Mouse (Mus musculus) mammary gland, adult 2 months (tissue): ENCODE data around the gene Emp3. TPM values are rescaled to one million over a fixed set of nuclear protein-coding genes. Genes with fewer than 3 reads are reported as not detected.

Source experiments
- polyA plus RNA-seq: library from polyadenylated mRNA; depleted of rRNA; stranded (reverse); fragments of >200 nt; gene quantifications from 2 replicates; pipeline ENCODE4 v1.2.3, GENCODE M21; 2012; ENCODE audit warnings: low replicate concordance; rRNA removed

Emp3 gene
- polyA plus RNA-seq, result 335 and 341 TPM in 2 replicates

GRCm38 (mm10) chr7:45921242-45921621, at the start of gene Emp3:
TSS of gene Emp3 (minus strand) at chr7:45921404.

GRCm38 (mm10) chr7:45923762-45924428, 2.7 kb upstream of the Emp3 start, which contains the start of gene Ccdc114:
TSS of gene Ccdc114 (plus strand) at chr7:45924072.

DNA sequence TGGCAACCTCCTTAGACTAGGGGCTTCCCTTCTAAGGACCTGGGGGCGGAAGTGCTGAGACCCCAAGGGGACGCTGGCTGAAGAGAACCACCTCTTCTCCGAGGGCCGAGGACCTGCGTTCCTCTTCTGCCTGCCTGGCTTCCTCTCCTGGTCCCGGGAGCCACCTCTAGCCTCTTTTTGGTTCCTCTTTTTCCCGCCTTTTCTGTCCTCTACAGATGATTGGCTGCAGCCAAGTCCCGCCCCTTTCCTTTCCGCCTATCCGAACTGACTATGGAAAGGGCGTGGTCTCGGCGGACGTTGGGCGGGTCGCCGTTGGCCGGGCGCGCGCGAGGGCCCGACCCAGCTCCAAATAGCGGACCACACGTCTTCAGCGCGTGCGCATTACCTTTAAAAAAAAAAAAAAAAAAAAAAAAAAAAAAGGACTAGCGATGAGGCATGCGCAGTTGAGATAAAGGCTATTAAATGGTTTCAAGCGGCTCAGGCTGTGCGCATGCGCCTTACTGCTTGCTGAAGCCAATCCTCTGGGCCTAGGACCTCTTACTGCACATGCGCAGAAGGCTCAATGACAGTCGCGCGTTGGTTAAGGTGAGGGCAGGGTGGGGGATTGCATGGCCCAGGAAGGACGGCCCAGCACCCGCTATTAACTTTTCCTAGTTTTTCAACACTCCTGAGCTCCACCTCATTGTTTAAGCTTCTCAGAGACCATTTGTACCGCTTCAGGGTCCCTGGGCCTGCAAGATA, 24.5 kb downstream of the Emp3 start, which contains the start of the genes Syngr4 and Tmem143:
Gene Syngr4, minus strand, starts transcription at position 198 of the 741 bp plus-strand sequence.
Gene Tmem143, plus strand, starts transcription at position 425 of the 741 bp plus-strand sequence.

GRCm38 (mm10) chr7:45878278-45878677, 42.9 kb downstream of the Emp3 start, which contains the start of gene Grin2d:
TSS of gene Grin2d (minus strand) at chr7:45878378.

DNA sequence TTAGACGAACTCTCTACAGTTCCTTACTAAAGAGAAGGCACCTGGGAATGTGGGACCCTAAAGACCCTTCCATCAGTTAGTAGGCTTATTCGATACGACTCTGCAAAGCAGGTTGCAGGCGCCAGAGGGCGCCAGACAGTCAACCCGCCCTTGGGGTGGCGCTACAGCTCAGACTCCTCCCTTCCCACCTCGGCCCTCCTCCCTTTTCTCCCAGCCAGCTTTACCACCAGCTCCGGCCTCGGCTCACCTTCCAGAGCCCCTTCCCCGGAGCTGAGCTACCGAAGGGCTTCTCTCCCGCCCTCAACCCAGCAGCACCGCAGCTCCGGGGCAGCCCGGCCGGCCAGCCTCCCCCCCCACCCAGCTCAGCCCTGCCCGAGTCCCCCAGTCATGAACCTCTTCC, 48.6 kb downstream of the Emp3 start, which contains the start of gene Kdelr1:
Gene Kdelr1, plus strand, starts transcription at position 149 of the 400 bp plus-strand sequence.

Other genes starting within 250 kb of the Emp3 start
- gene Ntn5, start 237.4 kb downstream of the Emp3 start, polyA plus RNA-seq, result 0.72 and 2.4 TPM in 2 replicates
- gene Sec1, start 227.0 kb downstream of the Emp3 start, polyA plus RNA-seq, result 0.72 and 0.76 TPM in 2 replicates
- gene Car11, start 221.6 kb downstream of the Emp3 start, polyA plus RNA-seq, result 14.2 and 17.5 TPM in 2 replicates
- 57.0 and 110 TPM in 2 replicates for gene Dbp, start 216.3 kb downstream of the Emp3 start, polyA plus RNA-seq
- gene Rpl18, start 205.9 kb downstream of the Emp3 start, polyA plus RNA-seq, result 1,150 and 1,812 TPM in 2 replicates
- gene Sphk2, start 203.4 kb downstream of the Emp3 start, polyA plus RNA-seq, result 50.2 and 90.3 TPM in 2 replicates
- gene Fam83e, start 200.2 kb downstream of the Emp3 start, polyA plus RNA-seq, result 1.9 and 3.4 TPM in 2 replicates
- 0.29 and 0.37 TPM in 2 replicates for gene Spaca4, start 195.6 kb downstream of the Emp3 start, polyA plus RNA-seq
- 3.9 and 7.3 TPM in 2 replicates for gene Lmtk3, start 137.7 kb downstream of the Emp3 start, polyA plus RNA-seq
- 2.4 and 4.2 TPM in 2 replicates for gene Sult2b1, start 136.7 kb downstream of the Emp3 start, polyA plus RNA-seq
- gene Cyth2, start 106.8 kb downstream of the Emp3 start, polyA plus RNA-seq, result 30.1 and 42.3 TPM in 2 replicates
- 4.8 and 9.6 TPM in 2 replicates for gene Kcnj14, start 96.6 kb downstream of the Emp3 start, polyA plus RNA-seq
- gene Grwd1, start 90.5 kb downstream of the Emp3 start, polyA plus RNA-seq, result 14.9 and 20.4 TPM in 2 replicates
- 193 and 506 TPM in 2 replicates for gene Kdelr1, start 48.6 kb downstream of the Emp3 start, polyA plus RNA-seq
- 1.3 and 3.6 TPM in 2 replicates for gene Grin2d, start 43.0 kb downstream of the Emp3 start, polyA plus RNA-seq
- 0.26 TPM in 1 of 2 replicates, not detected in the other for gene Syngr4, start 24.7 kb downstream of the Emp3 start, polyA plus RNA-seq
- 138 and 156 TPM in 2 replicates for gene Tmem143, start 24.5 kb downstream of the Emp3 start, polyA plus RNA-seq
- gene Ccdc114, start 2.7 kb upstream of the Emp3 start, polyA plus RNA-seq, result 2.7 and 4.8 TPM in 2 replicates
- gene Abcc6, start 108.9 kb upstream of the Emp3 start, polyA plus RNA-seq, result 0.24 and 0.51 TPM in 2 replicates
- 30.0 and 41.1 TPM in 2 replicates for gene Nomo1, start 112.3 kb upstream of the Emp3 start, polyA plus RNA-seq
- 5.0 and 56.5 TPM in 2 replicates for gene Kcnj11, start 179.4 kb upstream of the Emp3 start, polyA plus RNA-seq